Mouse (Mus musculus) stomach, postnatal 0 days (tissue): ENCODE results near the gene Cpm. TPM values are rescaled to one million over a fixed set of nuclear protein-coding genes. Genes with fewer than 3 reads are reported as not detected.

Source experiments
- ATAC-seq: fragments of 200-750 bp; cut with Nextera tagmentation; 2 replicates; pipeline ENCODE4 v1.8.0; 2017; ENCODE audit not compliant: low FRiP score, low TSS enrichment
- DNase-seq: peaks from one replicate; pipeline ENCODE4 v3.0.0-alpha.2; 2016; ENCODE audit warnings: low spot score
- H3K27ac ChIP-seq: fragments of 300-500 bp; sonication (generic); replicated peaks from 2 replicates; pipeline ENCODE4 v1.5.1; 2014; ENCODE audit warnings: mild to moderate bottlenecking, control low read depth
- H3K27me3 ChIP-seq: fragments of 300-500 bp; sonication (generic); 2 replicates; pipeline ENCODE4 v1.6.1; 2014; ENCODE audit warnings: low read length; ENCODE audit not compliant: control insufficient read depth, insufficient read depth
- H3K36me3 ChIP-seq: fragments of 300-500 bp; sonication (generic); 2 replicates; pipeline ENCODE4 v1.6.1; 2014; ENCODE audit warnings: low read length, mixed read lengths; ENCODE audit not compliant: control insufficient read depth, insufficient read depth
- H3K4me1 ChIP-seq: fragments of 300-500 bp; sonication (generic); replicated peaks from 2 replicates; pipeline ENCODE4 v1.6.1; 2014; ENCODE audit warnings: antibody characterized with exemption; ENCODE audit not compliant: control insufficient read depth, insufficient read depth
- H3K4me2 ChIP-seq: fragments of 300-500 bp; sonication (generic); replicated peaks from 2 replicates; pipeline ENCODE4 v1.6.1; 2014; ENCODE audit warnings: low read depth, mild to moderate bottlenecking, control low read depth, moderate library complexity
- H3K4me3 ChIP-seq: fragments of 300-500 bp; sonication (generic); 2 replicates; pipeline ENCODE4 v1.5.1; 2014; ENCODE audit warnings: low read depth, low read length, control low read depth
- H3K9ac ChIP-seq: fragments of 300-500 bp; sonication (generic); 2 replicates; pipeline ENCODE4 v1.6.1; 2014; ENCODE audit warnings: mild to moderate bottlenecking, low read length, control low read depth, mixed read lengths
- H3K9me3 ChIP-seq: fragments of 300-500 bp; sonication (generic); 2 replicates; pipeline ENCODE4 v1.6.1; 2016; ENCODE audit warnings: low read length; ENCODE audit not compliant: control insufficient read depth
- CTCF ChIP-seq: IDR thresholded peaks from 2 replicates; pipeline ENCODE4 v1.5.1; 2016; ENCODE audit warnings: antibody characterized with exemption, low read depth, mild to moderate bottlenecking, moderate library complexity
- EP300 ChIP-seq: optimal IDR thresholded peaks from 2 replicates; pipeline ENCODE3; 2016; ENCODE audit warnings: antibody characterized with exemption
- WGBS: fragments of 180-500 bp; shearing (Covaris S2); extraction: QIAGEN DNeasy Blood & Tissue Kit; methylation state at CpG from one replicate; pipeline ENCODE4 v1.1.7; 2014; 5-methylcytosine and 5-hydroxymethylcytosine counted together
- polyA plus RNA-seq: library from polyadenylated mRNA; unstranded; fragments of >200 nt; fragmentation: Nextera tagmentation; extraction: Ambion mirVana; gene quantifications from 2 replicates; pipeline ENCODE4 v1.2.1, GENCODE M21; 2015

Cpm gene
- polyA plus RNA-seq, 1 experiment from 2014 or later, result 22.9 TPM

DNA sequence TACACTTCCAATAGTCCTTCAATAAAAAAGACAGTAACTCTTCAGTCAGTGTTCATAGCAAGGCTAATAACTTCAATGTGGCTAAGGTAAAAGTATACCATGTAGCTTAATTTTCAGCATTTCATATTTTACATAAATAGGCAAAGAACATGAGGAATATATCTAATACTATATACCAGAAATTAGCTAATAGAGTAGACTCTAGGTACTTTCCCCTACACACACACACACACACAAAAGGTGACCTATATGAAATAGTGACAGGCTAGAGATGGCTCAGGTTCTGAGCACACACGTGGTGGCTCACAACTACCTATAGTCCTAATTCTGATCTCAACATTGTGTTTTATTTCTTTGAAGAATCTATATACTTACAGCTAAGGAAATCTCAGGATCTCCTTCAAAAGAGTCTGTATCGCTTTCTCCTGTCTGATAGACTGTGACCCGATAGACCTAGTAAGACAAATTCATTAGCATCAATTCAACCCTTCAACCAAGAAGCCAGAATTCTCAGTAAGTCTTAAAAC is 61.5 kb downstream of the Cpm start:
- no peak for TF ChIP-seq EP300
- no peak for TF ChIP-seq CTCF
- 91% methylated on average over 3 of the region's 3 CpGs for WGBS
- Histone ChIP-seq H3K27me3 (no peaks in the 10 kb centered on the region), H3K4me1 (no peaks in the 10 kb centered on the region), H3K27ac (no peak overlapping the region), H3K4me2 (no peak overlapping the region), H3K9me3 (no peaks in the 10 kb centered on the region), H3K9ac (no peak overlapping the region), H3K4me3 (no peak overlapping the region), H3K36me3 (peaks cover 32% of the 10 kb centered on the region)
- ATAC-seq, result no peak
- no peak for DNase-seq

DNA sequence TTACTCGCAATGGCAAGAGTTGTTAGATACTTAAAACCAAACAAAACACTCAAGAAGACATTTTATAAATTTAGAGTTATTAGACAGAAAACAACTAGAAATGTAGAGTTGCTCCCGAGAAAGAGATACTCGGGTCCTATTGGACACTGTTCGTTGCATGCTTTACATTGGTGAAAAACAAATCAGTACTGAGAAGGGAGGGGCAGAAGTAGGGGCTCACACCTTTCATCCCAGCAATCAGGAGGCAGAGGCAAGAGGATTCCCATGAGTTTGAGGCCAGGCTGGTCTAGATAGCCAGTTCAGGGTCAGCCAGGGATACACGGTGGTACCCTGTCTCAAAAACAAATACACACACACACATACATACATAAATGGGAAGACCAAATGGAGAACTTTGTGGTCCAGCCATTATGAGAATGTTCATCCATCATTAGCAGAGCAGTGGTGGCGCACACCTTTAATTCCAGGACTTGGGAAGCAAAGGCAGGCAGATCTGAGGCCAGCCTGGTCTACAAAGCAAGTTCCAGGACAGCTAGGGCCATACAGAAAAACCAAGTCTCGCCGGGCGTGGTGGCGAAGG is 62.2 kb downstream of the Cpm start:
- peaks cover 32% of the 10 kb centered on the region for H3K36me3 ChIP-seq
- H3K4me2 ChIP-seq, result no peak overlapping the region
- no peaks in the 10 kb centered on the region for H3K9me3 ChIP-seq
- H3K9ac ChIP-seq, result no peak overlapping the region
- no peak overlapping the region for H3K4me3 ChIP-seq
- no peaks in the 10 kb centered on the region for H3K27me3 ChIP-seq
- no peaks in the 10 kb centered on the region for H3K4me1 ChIP-seq
- H3K27ac ChIP-seq, result no peak overlapping the region
- TF ChIP-seq EP300 (no peak), CTCF (no peak)
- 94% methylated on average over 10 of the region's 10 CpGs for WGBS
- DNase-seq, result no peak
- no peak for ATAC-seq

GRCm38 (mm10) chr10:117692173-117692572 is 62.9 kb downstream of the Cpm start:
- Histone ChIP-seq H3K27ac (no peak overlapping the region), H3K36me3 (peaks cover 36% of the 10 kb centered on the region), H3K4me3 (no peak overlapping the region), H3K4me1 (no peaks in the 10 kb centered on the region), H3K27me3 (no peaks in the 10 kb centered on the region), H3K9ac (no peak overlapping the region), H3K4me2 (no peak overlapping the region), H3K9me3 (no peaks in the 10 kb centered on the region)
- TF ChIP-seq CTCF, result peak; percentile 41
- TF ChIP-seq EP300, result no peak
- DNase-seq (no peak), ATAC-seq (no peak)

- H3K4me3 ChIP-seq, result no peak overlapping the region
- no peak overlapping the region for H3K9ac ChIP-seq
- TF ChIP-seq CTCF (no peak), EP300 (no peak)
- peaks cover 41% of the 10 kb centered on the region for H3K36me3 ChIP-seq
- H3K27me3 ChIP-seq, result no peaks in the 10 kb centered on the region
- no peaks in the 10 kb centered on the region for H3K9me3 ChIP-seq
- DNase-seq, result no peak
- no peak overlapping the region for H3K27ac ChIP-seq
- WGBS, result 91% methylated on average over 5 of the region's 5 CpGs
- ATAC-seq, result no peak
- H3K4me1 ChIP-seq, result no peaks in the 10 kb centered on the region
- H3K4me2 ChIP-seq, result no peak overlapping the region
Observed at GRCm38 (mm10) chr10:117692953-117693352, 63.7 kb downstream of the Cpm start.

DNA sequence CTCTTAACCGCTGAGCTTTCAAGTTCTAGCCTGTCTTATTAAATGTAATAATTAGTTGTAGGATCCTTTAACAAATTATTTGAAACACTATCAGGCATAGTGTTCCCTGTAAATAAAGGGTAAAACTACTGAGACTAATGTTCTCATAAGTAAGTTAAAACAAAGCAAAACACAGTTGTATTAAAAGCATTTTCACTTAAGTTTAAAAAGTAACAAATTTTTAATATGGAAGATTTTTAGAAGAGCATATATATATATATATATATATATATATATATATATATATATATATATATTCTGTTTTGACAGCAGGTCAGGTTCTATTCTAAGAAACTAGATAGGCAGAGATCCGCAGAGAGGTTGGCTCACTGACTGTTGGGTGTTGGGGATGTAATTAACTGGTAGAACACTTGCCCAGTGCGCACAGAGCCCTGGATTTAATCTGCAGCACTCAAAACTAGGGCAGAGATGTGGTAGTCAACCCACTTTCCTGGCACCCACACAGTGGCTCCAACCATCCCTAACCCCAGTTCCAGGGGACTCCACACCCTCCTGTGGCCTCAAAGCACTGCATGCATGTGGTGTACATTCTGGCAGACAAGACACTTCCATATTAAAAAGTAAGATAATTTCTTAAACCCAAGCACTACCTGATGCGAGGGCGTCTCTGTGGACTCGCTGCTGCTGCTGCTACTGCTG is 65.1 kb downstream of the Cpm start:
- DNase-seq (no peak), ATAC-seq (no peak)
- H3K27ac ChIP-seq, result no peak overlapping the region
- TF ChIP-seq CTCF (no peak), EP300 (no peak)
- H3K4me2 ChIP-seq, result no peak overlapping the region
- H3K4me3 ChIP-seq, result no peak overlapping the region
- H3K9me3 ChIP-seq, result no peaks in the 10 kb centered on the region
- WGBS, result 91% methylated on average over 6 of the region's 6 CpGs
- H3K9ac ChIP-seq, result no peak overlapping the region
- peaks cover 44% of the 10 kb centered on the region for H3K36me3 ChIP-seq
- no peaks in the 10 kb centered on the region for H3K27me3 ChIP-seq
- no peaks in the 10 kb centered on the region for H3K4me1 ChIP-seq

GRCm38 (mm10) chr10:117695027-117695426 is 65.7 kb downstream of the Cpm start:
- Histone ChIP-seq H3K9me3 (no peaks in the 10 kb centered on the region), H3K9ac (no peak overlapping the region), H3K4me2 (no peak overlapping the region), H3K4me1 (no peaks in the 10 kb centered on the region), H3K4me3 (no peak overlapping the region), H3K27ac (no peak overlapping the region), H3K36me3 (peaks cover 48% of the 10 kb centered on the region), H3K27me3 (no peaks in the 10 kb centered on the region)
- 90% methylated on average over 4 of the region's 4 CpGs for WGBS
- ATAC-seq, result no peak
- TF ChIP-seq CTCF (no peak), EP300 (no peak)
- no peak for DNase-seq
